Mouse (Mus musculus) ES-Bruce4 (cell line): Measurements from ENCODE around the gene Nabp1.

Experiments used
- CTCF ChIP-seq: IDR thresholded peaks from one replicate; pipeline ENCODE4 v1.8.1; 2011; ENCODE audit warnings: low read depth, low read length
- EP300 ChIP-seq: IDR thresholded peaks from 2 replicates; pipeline ENCODE4 v1.6.1; 2011; ENCODE audit warnings: low read depth, low read length; ENCODE audit not compliant: insufficient read depth
- POLR2A ChIP-seq: IDR thresholded peaks from one replicate; pipeline ENCODE4 v1.8.1; 2011; ENCODE audit warnings: low read length; ENCODE audit not compliant: insufficient read depth

DNA sequence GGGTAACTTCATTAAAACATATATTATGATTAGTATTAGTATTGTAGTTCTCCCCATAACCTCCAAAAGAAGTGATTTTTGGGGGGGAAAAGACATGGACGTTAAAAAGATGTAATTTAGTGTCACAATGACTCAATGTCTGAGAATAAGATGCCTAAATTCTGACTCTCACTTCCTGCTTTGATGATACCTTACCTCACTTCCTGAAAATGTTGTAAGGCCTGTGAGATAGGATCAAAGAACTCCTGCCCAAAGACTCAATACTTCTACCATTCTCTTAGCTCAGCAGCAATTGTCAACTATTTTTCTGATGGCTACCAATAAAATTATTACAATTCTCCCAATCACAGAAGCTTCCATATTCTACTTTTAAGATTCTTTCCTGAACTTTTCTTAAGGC lies 1.8 kb downstream of the Nabp1 start:
- TF ChIP-seq CTCF (no peak), EP300 (no peak), POLR2A (no peak)
